Mouse (Mus musculus): ENCODE results near the gene Nexn.

DNA sequence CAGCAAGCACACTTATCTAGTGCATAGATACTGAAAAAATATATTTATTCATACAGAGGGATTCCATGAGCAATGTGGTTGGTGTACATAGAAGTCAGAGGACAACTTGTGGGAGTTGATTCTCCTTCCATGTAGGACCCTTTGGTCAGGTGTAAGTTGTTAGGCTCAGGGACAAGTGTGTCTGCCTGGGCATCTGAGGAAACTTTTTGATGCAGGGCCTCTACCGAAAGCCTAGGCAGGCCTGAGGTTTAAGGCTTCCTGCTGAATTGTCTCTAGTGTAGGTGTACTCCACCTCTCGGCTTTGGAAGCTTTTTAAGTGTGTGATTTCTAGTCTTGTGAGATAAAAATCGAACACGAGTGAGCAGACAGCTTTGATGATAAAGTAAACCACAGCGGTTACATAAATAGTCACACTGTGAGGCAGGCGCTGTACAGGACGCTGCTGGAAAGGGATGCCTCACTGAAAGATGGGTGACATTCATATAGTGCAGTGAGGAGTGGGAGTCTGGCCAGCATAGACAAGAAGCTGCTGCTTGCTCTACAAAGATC lies 54.3 kb downstream of the Nexn start:
- no peak for TF ChIP-seq CHD2 (IDR thresholded peaks at IDR 0.05; ENCODE audit: low read depth, low read length)
- no peak for TF ChIP-seq ZNF384 (IDR thresholded peaks at IDR 0.05; ENCODE audit: low read depth, low read length)

All from ES-E14 (cell line).